Mouse (Mus musculus) heart, postnatal 0 days (tissue): ENCODE results near the gene Lrrc25.

Source experiments
- CTCF ChIP-seq: IDR thresholded peaks from 2 replicates; pipeline ENCODE4 v1.5.1; 2016; ENCODE audit warnings: antibody characterized with exemption, control low read depth, low read depth
- EP300 ChIP-seq: IDR thresholded peaks from 2 replicates; pipeline ENCODE4 v1.6.1; 2016; ENCODE audit warnings: antibody characterized with exemption, low read depth

DNA sequence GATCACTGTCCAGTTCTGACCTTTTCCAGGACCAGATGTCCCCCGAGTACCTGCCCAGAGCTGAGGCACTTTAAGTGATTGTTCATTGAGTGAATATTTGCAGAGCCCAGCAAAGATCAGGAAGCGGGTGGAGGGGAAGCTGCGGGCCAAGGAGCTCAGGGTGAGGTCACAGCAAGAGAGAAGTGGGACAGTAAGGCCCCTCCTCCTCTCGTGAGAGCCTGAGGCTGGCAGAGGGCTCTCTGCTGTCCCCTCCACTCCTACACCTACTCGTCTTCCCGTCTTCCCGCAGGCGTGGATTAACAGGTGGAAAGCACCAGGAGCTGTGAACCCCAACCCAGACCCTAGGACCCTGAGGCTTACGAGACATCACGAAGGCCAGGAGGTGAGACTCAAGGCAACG is 690 bp downstream of the Lrrc25 start:
- TF ChIP-seq CTCF (no peak), EP300 (no peak)
